Mouse (Mus musculus): Measurements from ENCODE around the gene Lingo4. TPM values are rescaled to one million over a fixed set of nuclear protein-coding genes. Genes with fewer than 3 reads are reported as not detected.
A peak's percentile ranks its signal among the peaks of the same experiment; 100 is the strongest.

The Lingo4 gene
- polyA plus RNA-seq, 1 experiment from 2014 or later, result 0.08 TPM

DNA sequence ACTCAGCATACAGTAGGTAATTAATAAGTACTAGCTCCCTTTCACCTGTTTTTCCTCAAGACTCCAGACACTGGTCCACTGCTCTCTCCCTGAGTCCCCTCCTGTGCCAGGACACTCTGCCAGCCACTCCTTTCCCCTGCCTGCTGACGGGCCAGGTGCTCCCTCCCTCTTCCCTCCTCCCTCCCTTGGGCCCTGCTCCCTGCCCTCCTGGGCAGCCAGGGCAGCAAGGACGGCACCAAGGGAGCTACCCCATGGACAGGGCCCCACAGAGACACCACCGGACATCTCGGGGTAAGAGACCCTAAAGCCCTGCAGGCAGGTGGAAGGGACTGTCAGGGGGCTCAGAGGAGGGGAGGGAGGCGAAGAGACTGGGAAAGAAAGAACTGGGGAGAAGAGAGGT lies 25.7 kb upstream of the Lingo4 start, which contains the start of gene Rorc:
Gene Rorc, plus strand, starts transcription at position 154 of the 400 bp plus-strand sequence.
- Histone ChIP-seq H3K4me1 (peaks cover 43% of the 10 kb centered on the region), H3K9me3 (no peaks in the 10 kb centered on the region), H3K4me3 (peak within 1 kb of the TSS; percentile 38), H3K27ac (replicated peaks) (no peak within 1 kb of the TSS; the same call in 1 of the 2 replicates), H3K9ac (peak within 1 kb of the TSS; percentile 63), H3K36me3 (no peaks in the 10 kb centered on the region), H3K4me2 (peak within 1 kb of the TSS; percentile 68), H3K27me3 (replicated peaks) (peaks cover 35% of the 10 kb centered on the region)
- WGBS, result 22% methylated on average over 5 of the region's 5 CpGs
- no peak for ATAC-seq (ENCODE audit: extremely low read depth, insufficient number of reproducible peaks, low FRiP score, low TSS enrichment)

DNA sequence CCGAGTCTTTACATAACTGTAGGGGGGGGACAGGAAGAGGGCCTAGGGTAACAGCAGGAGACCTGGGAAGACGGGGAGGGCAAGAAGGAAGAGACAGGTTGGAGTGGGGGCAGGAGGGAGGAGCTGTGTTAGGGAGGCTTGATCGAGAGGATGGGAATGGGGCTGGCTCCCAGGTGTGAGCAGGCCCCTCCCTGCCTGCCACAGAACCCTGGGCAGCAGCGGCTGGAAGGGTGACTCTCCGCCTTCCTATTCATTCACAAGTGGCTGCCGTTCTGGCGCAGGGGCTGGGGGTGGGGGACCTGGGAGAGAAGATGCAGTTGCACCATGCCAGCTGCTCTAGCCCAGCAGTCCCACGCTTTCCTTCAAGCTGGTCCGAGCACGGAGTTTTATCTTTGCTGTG lies 25.2 kb upstream of the Lingo4 start:
- peak; percentile 37; the same call in 1 of the 2 replicates for ATAC-seq (ENCODE audit: extremely low read depth, insufficient number of reproducible peaks, low FRiP score, low TSS enrichment)

DNA sequence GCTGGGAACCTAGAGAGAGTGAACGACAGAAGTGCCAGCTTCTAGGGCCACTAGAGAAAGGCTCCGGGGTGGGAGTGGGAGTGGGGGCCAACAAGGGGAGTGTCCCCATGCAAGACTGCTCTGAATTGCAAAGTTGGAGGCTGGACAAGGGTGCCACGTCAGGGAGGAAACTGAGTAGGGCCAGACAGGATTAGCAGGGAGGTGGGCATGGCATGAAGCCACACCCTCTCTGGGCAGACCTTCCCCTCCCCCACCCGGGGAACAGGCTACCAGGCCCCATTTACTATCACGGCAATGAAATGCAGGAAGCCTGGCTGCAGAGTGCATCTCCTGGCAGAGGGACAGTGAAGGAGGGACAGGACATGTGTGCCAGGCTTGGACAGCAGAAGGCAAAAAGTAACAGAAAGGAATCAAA lies 24.7 kb upstream of the Lingo4 start:
- H3K27ac ChIP-seq (replicated peaks), result no peak overlapping the region
- 0 out of 2 replicates have a peak, but pooled peaks have one; percentile 19 for ATAC-seq (ENCODE audit: extremely low read depth, insufficient number of reproducible peaks, low FRiP score, low TSS enrichment)
- H3K9ac ChIP-seq, result peak overlapping the region; percentile 48
- peaks cover 35% of the 10 kb centered on the region for H3K27me3 ChIP-seq (replicated peaks)
- no peaks in the 10 kb centered on the region for H3K9me3 ChIP-seq
- peaks cover 43% of the 10 kb centered on the region for H3K4me1 ChIP-seq
- peak overlapping the region; percentile 38 for H3K4me3 ChIP-seq
- 1% methylated on average over 5 of the region's 5 CpGs for WGBS
- no peaks in the 10 kb centered on the region for H3K36me3 ChIP-seq
- peak overlapping the region; percentile 68 for H3K4me2 ChIP-seq

More for the DNA sequence above, 25.2 kb upstream of the Lingo4 start:
- Histone ChIP-seq H3K9ac (peak overlapping the region; percentile 48), H3K27me3 (replicated peaks) (peaks cover 35% of the 10 kb centered on the region), H3K4me1 (peaks cover 43% of the 10 kb centered on the region), H3K9me3 (no peaks in the 10 kb centered on the region), H3K4me2 (peak overlapping the region; percentile 68), H3K36me3 (no peaks in the 10 kb centered on the region), H3K4me3 (peak overlapping the region; percentile 38), H3K27ac (replicated peaks) (no peak overlapping the region)
- WGBS, result 3% methylated on average over 10 of the region's 10 CpGs

DNA sequence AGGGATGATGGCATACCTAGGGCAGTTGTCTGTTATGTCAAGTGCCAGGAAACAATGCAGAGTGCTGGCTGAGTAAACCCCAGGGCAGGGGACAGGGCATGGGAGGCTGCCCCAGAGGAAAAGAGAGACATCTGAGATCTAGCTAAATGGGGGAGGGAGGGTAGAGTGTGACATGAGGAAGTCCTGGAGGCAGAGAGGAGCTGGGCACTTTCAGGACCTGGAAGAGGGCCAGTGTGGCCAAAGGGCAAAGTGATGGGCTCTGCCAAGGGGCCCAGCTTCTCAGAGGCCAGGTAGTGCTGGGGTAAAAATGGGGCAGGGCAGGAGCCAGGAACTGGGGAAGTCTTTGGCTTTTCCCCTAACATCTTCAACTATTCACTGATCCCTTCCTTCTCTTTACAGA lies 23.7 kb upstream of the Lingo4 start:
- no peak overlapping the region for H3K27ac ChIP-seq (replicated peaks)
- no peak overlapping the region for H3K4me2 ChIP-seq
- H3K4me3 ChIP-seq, result no peak overlapping the region
- peaks cover 42% of the 10 kb centered on the region for H3K4me1 ChIP-seq
- H3K9ac ChIP-seq, result no peak overlapping the region
- no peaks in the 10 kb centered on the region for H3K36me3 ChIP-seq
- H3K9me3 ChIP-seq, result no peaks in the 10 kb centered on the region
- no peak for ATAC-seq (ENCODE audit: extremely low read depth, insufficient number of reproducible peaks, low FRiP score, low TSS enrichment)
- peaks cover 35% of the 10 kb centered on the region for H3K27me3 ChIP-seq (replicated peaks)

DNA sequence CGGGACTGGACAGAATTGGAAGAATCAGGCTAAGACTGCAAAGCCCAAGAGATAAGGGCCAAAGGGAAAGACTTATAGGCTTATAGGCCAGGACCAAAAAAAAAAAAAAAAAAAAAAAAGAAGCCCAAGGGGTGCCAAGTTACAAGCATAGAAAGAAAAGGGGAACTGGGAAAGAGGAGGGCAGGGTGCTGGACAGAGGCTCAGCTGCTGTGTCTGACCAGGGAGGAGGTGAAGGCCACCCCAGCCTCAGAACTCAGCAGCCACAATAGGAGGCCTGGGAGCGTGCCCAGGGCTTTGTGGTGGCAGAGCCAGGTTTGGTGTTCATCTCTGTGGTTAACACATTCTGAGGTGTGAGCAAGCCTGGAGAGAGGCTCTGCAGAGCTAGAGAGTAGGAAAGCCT lies 23.2 kb upstream of the Lingo4 start:
- 64% methylated on average over 2 of the region's 2 CpGs for WGBS
- Histone ChIP-seq H3K4me1 (peaks cover 39% of the 10 kb centered on the region), H3K9ac (no peak overlapping the region), H3K9me3 (no peaks in the 10 kb centered on the region), H3K27ac (replicated peaks) (no peak overlapping the region), H3K27me3 (replicated peaks) (peaks cover 35% of the 10 kb centered on the region), H3K4me3 (no peak overlapping the region), H3K36me3 (no peaks in the 10 kb centered on the region), H3K4me2 (no peak overlapping the region)
- ATAC-seq (ENCODE audit: extremely low read depth, insufficient number of reproducible peaks, low FRiP score, low TSS enrichment), result no peak

DNA sequence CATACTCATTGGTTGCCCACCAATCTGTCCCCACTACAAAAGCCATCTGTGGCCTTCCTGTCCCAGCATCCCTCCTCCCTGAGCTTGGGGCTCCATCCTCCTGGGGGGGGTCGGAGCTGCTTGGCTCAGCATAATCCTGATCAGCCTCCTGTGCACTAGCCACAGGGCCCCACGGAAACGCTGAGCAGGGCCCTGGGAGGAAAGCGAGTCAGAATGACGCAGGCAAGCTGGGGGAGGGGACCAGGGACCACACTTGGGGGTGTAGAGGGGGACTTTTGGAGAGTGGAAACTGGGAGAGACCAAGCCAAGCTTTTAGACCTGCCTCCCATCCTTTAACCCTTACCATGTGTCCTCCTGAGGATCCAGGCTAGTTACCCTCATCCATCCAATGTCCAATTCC lies 22.5 kb upstream of the Lingo4 start:
- H3K4me3 ChIP-seq, result no peak overlapping the region
- no peaks in the 10 kb centered on the region for H3K36me3 ChIP-seq
- H3K27me3 ChIP-seq (replicated peaks), result peaks cover 35% of the 10 kb centered on the region
- no peaks in the 10 kb centered on the region for H3K9me3 ChIP-seq
- ATAC-seq (ENCODE audit: extremely low read depth, insufficient number of reproducible peaks, low FRiP score, low TSS enrichment), result no peak
- no peak overlapping the region for H3K9ac ChIP-seq
- H3K4me1 ChIP-seq, result peaks cover 42% of the 10 kb centered on the region
- no peak overlapping the region for H3K27ac ChIP-seq (replicated peaks)
- H3K4me2 ChIP-seq, result no peak overlapping the region
- 42% methylated on average over 5 of the region's 5 CpGs for WGBS

GRCm38 (mm10) chr3:94377028-94377923 lies 21.0 kb upstream of the Lingo4 start:
- H3K4me1 ChIP-seq, result peaks cover 31% of the 10 kb centered on the region
- peaks cover 35% of the 10 kb centered on the region for H3K27me3 ChIP-seq (replicated peaks)
- H3K4me2 ChIP-seq, result no peak overlapping the region
- H3K36me3 ChIP-seq, result no peaks in the 10 kb centered on the region
- 10% methylated on average over 13 of the region's 13 CpGs for WGBS
- no peak overlapping the region for H3K4me3 ChIP-seq
- no peaks in the 10 kb centered on the region for H3K9me3 ChIP-seq
- no peak for ATAC-seq (ENCODE audit: extremely low read depth, insufficient number of reproducible peaks, low FRiP score, low TSS enrichment)
- H3K9ac ChIP-seq, result no peak overlapping the region
- H3K27ac ChIP-seq (replicated peaks), result no peak overlapping the region

DNA sequence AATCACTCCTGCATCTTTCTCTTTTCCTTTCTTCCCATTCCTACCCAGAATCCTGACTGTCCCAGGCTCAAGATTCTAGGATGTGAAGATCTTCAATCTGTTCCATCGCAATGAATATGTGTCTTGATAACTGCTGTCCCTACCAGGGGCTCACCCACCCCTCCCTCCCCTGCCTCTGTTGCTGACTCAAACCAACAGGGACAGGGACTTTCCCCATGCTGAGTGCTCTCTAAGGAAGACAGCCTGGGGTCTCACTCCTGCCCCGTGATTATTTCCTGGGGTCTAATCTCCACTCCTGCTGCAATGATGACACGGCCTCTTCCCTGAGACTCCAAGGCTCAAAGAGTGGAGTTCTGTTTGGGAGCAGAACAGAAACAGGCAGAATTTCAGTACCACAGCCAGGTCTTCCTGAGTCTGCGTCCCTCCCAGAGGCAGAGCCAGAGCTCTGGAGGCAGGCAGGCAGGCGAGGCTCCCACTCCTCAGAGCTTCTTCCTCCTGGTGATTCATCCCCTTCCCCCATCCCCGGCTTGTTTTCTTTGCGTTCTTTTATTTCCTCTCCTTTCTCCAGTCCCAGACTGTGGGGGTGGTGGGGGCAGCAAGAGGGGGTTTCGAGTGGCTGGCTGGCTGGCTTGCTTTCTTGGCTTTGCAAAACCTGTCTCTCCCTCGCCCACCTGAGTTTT lies 18.3 kb upstream of the Lingo4 start:
- H3K4me1 ChIP-seq, result peaks cover 7% of the 10 kb centered on the region
- H3K4me2 ChIP-seq, result no peak overlapping the region
- no peaks in the 10 kb centered on the region for H3K9me3 ChIP-seq
- H3K4me3 ChIP-seq, result no peak overlapping the region
- H3K9ac ChIP-seq, result 0 out of 2 replicates have a peak overlapping the region, but pooled peaks have one; percentile 5
- 17% methylated on average over 9 of the region's 9 CpGs for WGBS
- no peak for ATAC-seq (ENCODE audit: extremely low read depth, insufficient number of reproducible peaks, low FRiP score, low TSS enrichment)
- H3K27me3 ChIP-seq (replicated peaks), result peaks cover 25% of the 10 kb centered on the region
- no peak overlapping the region for H3K27ac ChIP-seq (replicated peaks)
- H3K36me3 ChIP-seq, result no peaks in the 10 kb centered on the region

GRCm38 (mm10) chr3:94382308-94382707 lies 16.0 kb upstream of the Lingo4 start:
- no peak for ATAC-seq (ENCODE audit: extremely low read depth, insufficient number of reproducible peaks, low FRiP score, low TSS enrichment)
- Histone ChIP-seq H3K4me3 (no peak overlapping the region), H3K4me1 (peaks cover 5% of the 10 kb centered on the region), H3K4me2 (no peak overlapping the region), H3K36me3 (no peaks in the 10 kb centered on the region), H3K9ac (no peak overlapping the region), H3K27ac (replicated peaks) (no peak overlapping the region), H3K9me3 (no peaks in the 10 kb centered on the region), H3K27me3 (replicated peaks) (peaks cover 7% of the 10 kb centered on the region; the same call in 1 of the 2 replicates)
- 55% methylated on average over 5 of the region's 5 CpGs for WGBS

DNA sequence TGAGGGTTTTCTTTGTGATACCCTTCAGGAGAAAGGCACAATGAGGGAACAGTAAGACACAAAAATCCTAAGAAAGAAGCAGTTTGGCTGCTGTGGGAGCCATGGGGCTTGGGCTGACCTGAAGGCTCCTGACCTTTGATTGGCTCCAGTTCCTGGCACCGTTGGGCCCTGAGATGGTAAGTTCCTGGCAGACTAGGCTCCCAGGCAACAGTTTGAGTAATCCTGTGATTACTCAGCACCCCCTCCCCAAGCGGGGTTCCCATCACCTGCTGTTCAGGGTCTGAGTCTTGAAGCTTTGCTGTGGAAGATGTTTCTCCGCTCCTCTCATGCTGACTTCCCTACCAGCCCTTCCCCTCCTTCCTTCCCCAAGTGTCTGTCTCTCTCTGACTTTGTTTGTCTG lies 14.8 kb upstream of the Lingo4 start:
- no peak for ATAC-seq (ENCODE audit: extremely low read depth, insufficient number of reproducible peaks, low FRiP score, low TSS enrichment)
- WGBS, result 47% methylated on average over 3 of the region's 3 CpGs

DNA sequence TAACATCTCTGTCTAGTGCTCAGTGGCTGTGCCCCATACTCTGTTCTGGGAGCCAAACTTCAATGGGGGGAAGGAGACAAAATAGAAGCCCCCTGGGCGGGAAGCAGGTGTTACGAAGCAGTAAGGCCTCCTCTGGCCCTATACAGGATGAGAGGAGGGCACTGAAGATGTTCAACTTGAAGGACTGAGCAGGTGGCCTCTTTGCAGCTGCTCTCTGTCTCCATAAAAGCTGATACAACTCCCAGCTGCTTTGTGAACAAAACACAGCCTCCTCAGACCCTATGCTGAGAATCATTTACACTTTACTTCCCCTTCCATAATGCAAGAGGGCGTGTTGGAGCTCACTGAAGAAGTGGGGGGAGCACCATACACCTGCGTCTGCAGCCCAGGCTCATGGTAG lies 11.6 kb upstream of the Lingo4 start:
- Histone ChIP-seq H3K4me3 (no peak overlapping the region), H3K9me3 (no peaks in the 10 kb centered on the region), H3K27ac (replicated peaks) (no peak overlapping the region), H3K27me3 (replicated peaks) (peaks cover 12% of the 10 kb centered on the region; the same call in 1 of the 2 replicates), H3K36me3 (no peaks in the 10 kb centered on the region), H3K9ac (no peak overlapping the region), H3K4me2 (no peak overlapping the region), H3K4me1 (no peaks in the 10 kb centered on the region)
- no peak for ATAC-seq (ENCODE audit: extremely low read depth, insufficient number of reproducible peaks, low FRiP score, low TSS enrichment)
- WGBS, result 64% methylated on average over 4 of the region's 4 CpGs

More for the DNA sequence above, 14.8 kb upstream of the Lingo4 start:
- H3K4me3 ChIP-seq, result no peak overlapping the region
- no peak overlapping the region for H3K4me2 ChIP-seq
- H3K27ac ChIP-seq (replicated peaks), result no peak overlapping the region
- peaks cover 5% of the 10 kb centered on the region; the same call in 1 of the 2 replicates for H3K27me3 ChIP-seq (replicated peaks)
- H3K9ac ChIP-seq, result no peak overlapping the region
- peaks cover 4% of the 10 kb centered on the region; the same call in 1 of the 2 replicates for H3K4me1 ChIP-seq
- H3K36me3 ChIP-seq, result no peaks in the 10 kb centered on the region
- no peaks in the 10 kb centered on the region for H3K9me3 ChIP-seq
